Comparison of ENCODE assay signal across 19 mouse cellular contexts in the genomic region with DNA sequence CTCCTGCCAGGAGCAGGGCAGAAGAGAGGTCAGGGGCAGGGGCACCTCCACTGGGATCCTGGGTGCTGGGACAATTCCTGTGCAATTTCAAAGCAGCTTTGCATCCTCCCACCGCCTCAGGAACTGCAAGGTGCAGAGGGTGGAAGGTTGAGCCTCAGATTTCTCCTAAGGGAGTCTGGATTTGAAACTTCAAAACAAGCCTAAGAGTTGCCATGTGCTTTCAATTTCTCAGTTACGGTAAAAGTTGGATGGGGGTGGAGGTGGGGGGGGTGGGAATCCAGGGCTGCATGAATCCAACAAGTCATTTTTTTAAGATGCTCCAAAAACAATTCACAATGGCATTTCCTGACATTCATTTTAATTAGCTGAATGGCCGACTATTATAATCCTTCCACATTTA. TPM values are rescaled to one million over a fixed set of nuclear protein-coding genes. Genes with fewer than 3 reads are reported as not detected.
"Had no signal": no experiment of that assay in that cellular context is flagged by ENCODE, and none has a peak within 500 bp of the region (broad histone marks: within the 10 kb centered on the region; RNA-seq: fewer than 3 reads in every experiment).

No protein-coding gene starts in this region.

- H3K27ac ChIP-seq: limb, embryonic 13.5 days; liver, embryonic 12.5 days; liver, embryonic 15.5 days; midbrain, embryonic 12.5 days; midbrain, embryonic 15.5 days; neural tube, embryonic 13.5 days; stomach, embryonic 15.5 days had no signal

- H3K4me2 ChIP-seq: limb, embryonic 13.5 days; liver, embryonic 12.5 days; liver, embryonic 15.5 days; midbrain, embryonic 12.5 days; midbrain, embryonic 15.5 days; neural tube, embryonic 13.5 days; stomach, embryonic 15.5 days had no signal

- DNase-seq: kidney, adult 2 months; kidney, postnatal 10 days; kidney, postnatal 36 days; liver; lung, adult 2 months; lung, postnatal 14 days; lung, postnatal 4 days; retina, postnatal 1 day; right cerebral cortex, postnatal 25 days; spleen, adult 18-20 months; thymus, postnatal 25 days had no signal

- H3K4me1 ChIP-seq: liver, embryonic 12.5 days; liver, embryonic 15.5 days; stomach, embryonic 15.5 days had no signal

- H3K9ac ChIP-seq: limb, embryonic 13.5 days; liver, embryonic 12.5 days; liver, embryonic 15.5 days; midbrain, embryonic 12.5 days; midbrain, embryonic 15.5 days; neural tube, embryonic 13.5 days; stomach, embryonic 15.5 days had no signal

- H3K27me3 ChIP-seq: liver, embryonic 12.5 days; liver, embryonic 15.5 days; midbrain, embryonic 15.5 days; stomach, embryonic 15.5 days had no signal

- ATAC-seq: liver, embryonic 12.5 days; midbrain, embryonic 15.5 days had no signal

- H3K36me3 ChIP-seq: limb, embryonic 13.5 days; liver, embryonic 12.5 days; liver, embryonic 15.5 days; midbrain, embryonic 12.5 days; midbrain, embryonic 15.5 days; neural tube, embryonic 13.5 days; stomach, embryonic 15.5 days had no signal

- H3K4me3 ChIP-seq: limb, embryonic 13.5 days; liver, embryonic 12.5 days; liver, embryonic 15.5 days; midbrain, embryonic 12.5 days; midbrain, embryonic 15.5 days; myocyte; neural tube, embryonic 13.5 days; stomach, embryonic 15.5 days had no signal

- H3K9me3 ChIP-seq: limb, embryonic 13.5 days; liver, embryonic 12.5 days; liver, embryonic 15.5 days; midbrain, embryonic 15.5 days; stomach, embryonic 15.5 days had no signal

RNA-seq across cellular contexts. Expression of a gene that starts 32.9 kb away (rescaled TPM):
- polyA plus RNA-seq: myocyte had no signal
